Mouse (Mus musculus) stomach, embryonic 16.5 days (tissue): Measurements from ENCODE around the gene Ppia. TPM values are rescaled to one million over a fixed set of nuclear protein-coding genes. Genes with fewer than 3 reads are reported as not detected.
A peak's percentile ranks its signal among the peaks of the same experiment; 100 is the strongest.
"Not testable (repeated sequence)": the region's sequence is repeated elsewhere in the genome, so short reads cannot be mapped to it uniquely, and the experiment has no call there.

Experiments used
- ATAC-seq: fragments of 200-750 bp; cut with Nextera tagmentation; 2 replicates; pipeline ENCODE4 v1.8.0; 2017; ENCODE audit warnings: moderate number of reproducible peaks, moderate TSS enrichment; ENCODE audit not compliant: insufficient read depth, low FRiP score
- H3K27ac ChIP-seq: fragments of 300-500 bp; sonication (generic); 2 replicates; pipeline ENCODE4 v1.5.1; 2014; ENCODE audit warnings: low read length
- H3K27me3 ChIP-seq: fragments of 300-500 bp; sonication (generic); 2 replicates; pipeline ENCODE4 v1.6.1; 2014; ENCODE audit warnings: low read length, control low read depth, mixed read lengths; ENCODE audit not compliant: control insufficient read depth, insufficient read depth
- H3K36me3 ChIP-seq: fragments of 300-500 bp; sonication (generic); 2 replicates; pipeline ENCODE4 v1.6.1; 2014; ENCODE audit warnings: low read length; ENCODE audit not compliant: control insufficient read depth, insufficient read depth
- H3K4me1 ChIP-seq: fragments of 300-500 bp; sonication (generic); 2 replicates; pipeline ENCODE4 v1.6.1; 2014; ENCODE audit warnings: low read length, control low read depth, mixed read lengths; ENCODE audit not compliant: control insufficient read depth, insufficient read depth
- H3K4me2 ChIP-seq: fragments of 300-500 bp; sonication (generic); 2 replicates; pipeline ENCODE4 v1.6.1; 2014; ENCODE audit warnings: low read depth, low read length, mixed read lengths
- H3K4me3 ChIP-seq: fragments of 300-500 bp; sonication (generic); replicated peaks from 2 replicates; pipeline ENCODE4 v1.5.1; 2014; ENCODE audit warnings: mild to moderate bottlenecking, low read length
- H3K9ac ChIP-seq: fragments of 300-500 bp; sonication (generic); 2 replicates; pipeline ENCODE4 v1.6.1; 2014; ENCODE audit warnings: low read length
- H3K9me3 ChIP-seq: fragments of 300-500 bp; sonication (generic); replicated peaks from 2 replicates; pipeline ENCODE4 v1.6.1; 2016; ENCODE audit warnings: low read length, control low read depth; ENCODE audit not compliant: control insufficient read depth
- WGBS: fragments of 180-500 bp; shearing (Covaris S2); extraction: QIAGEN DNeasy Blood & Tissue Kit; methylation state at CpG from one replicate; pipeline ENCODE4 v1.1.7; 2014; 5-methylcytosine and 5-hydroxymethylcytosine counted together
- polyA plus RNA-seq: library from polyadenylated mRNA; unstranded; fragments of >200 nt; fragmentation: Nextera tagmentation; extraction: Ambion mirVana; gene quantifications from 2 replicates; pipeline ENCODE4 v1.2.1, GENCODE M21; 2015

The Ppia gene
- polyA plus RNA-seq, 1 experiment from 2014 or later: 4,955 TPM

GRCm38 (mm10) chr11:6419156-6419555 lies 3.9 kb downstream of the Ppia start:
- H3K9ac ChIP-seq, H3K4me3 ChIP-seq, ATAC-seq, H3K36me3 ChIP-seq, H3K27ac ChIP-seq, H3K9me3 ChIP-seq, H3K27me3 ChIP-seq, H3K4me2 ChIP-seq: not testable (repeated sequence)
- peaks cover 18% of the 10 kb centered on the region for H3K4me1 ChIP-seq
- WGBS: 62% methylated on average over 4 of the region's 4 CpGs

GRCm38 (mm10) chr11:6420283-6420703 lies 5.0 kb downstream of the Ppia start:
- peaks cover 8% of the 10 kb centered on the region; the same call in 1 of the 2 replicates for H3K36me3 ChIP-seq

DNA sequence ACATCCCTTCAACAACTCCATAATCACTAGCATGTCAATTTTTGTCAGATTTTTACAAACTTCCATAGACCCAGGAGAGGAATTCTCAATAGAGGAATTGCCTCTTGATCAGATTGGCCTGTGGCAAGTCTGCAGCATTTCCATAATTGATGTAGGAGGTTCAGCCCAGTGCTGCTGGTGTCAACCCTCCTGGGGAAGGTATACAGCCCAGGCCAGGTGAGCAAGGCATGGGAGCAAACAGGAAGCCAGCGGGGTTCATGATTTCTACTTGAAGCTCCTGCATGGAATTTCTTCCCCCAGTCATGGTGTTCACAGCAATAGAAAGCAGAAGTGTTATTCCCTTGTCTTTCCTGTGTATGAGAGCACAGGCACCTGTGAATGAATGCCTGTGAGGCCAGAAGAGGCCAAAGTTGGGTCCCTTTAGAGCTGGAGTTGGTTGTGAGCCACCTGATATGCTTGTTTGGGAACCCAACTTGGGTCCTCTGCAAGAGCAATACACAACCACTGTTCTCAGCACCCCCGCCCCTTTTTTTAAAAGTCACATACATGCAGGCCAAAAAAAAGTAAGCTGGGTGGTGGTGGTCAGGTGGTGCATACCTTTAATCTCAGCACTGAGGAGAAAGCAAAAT lies 5.6 kb downstream of the Ppia start:
- Histone ChIP-seq H3K27me3 (no peaks in the 10 kb centered on the region), H3K4me3 (no peak overlapping the region), H3K27ac (no peak overlapping the region), H3K4me2 (no peak overlapping the region), H3K9me3 (no peaks in the 10 kb centered on the region), H3K4me1 (peaks cover 12% of the 10 kb centered on the region), H3K36me3 (peaks cover 8% of the 10 kb centered on the region; the same call in 1 of the 2 replicates), H3K9ac (no peak overlapping the region)
- ATAC-seq: no peak
- 66% methylated on average over 2 of the region's 2 CpGs for WGBS

More at GRCm38 (mm10) chr11:6420283-6420703, 5.0 kb downstream of the Ppia start:
- H3K9ac ChIP-seq: no peak overlapping the region
- no peak overlapping the region for H3K4me2 ChIP-seq
- WGBS: 13% methylated on average over 1 of the region's 1 CpGs
- H3K4me3 ChIP-seq: no peak overlapping the region
- peaks cover 12% of the 10 kb centered on the region for H3K4me1 ChIP-seq
- no peaks in the 10 kb centered on the region for H3K27me3 ChIP-seq
- H3K9me3 ChIP-seq: no peaks in the 10 kb centered on the region
- no peak for ATAC-seq
- no peak overlapping the region for H3K27ac ChIP-seq

GRCm38 (mm10) chr11:6430186-6430585 lies 14.9 kb downstream of the Ppia start:
- 91% methylated on average over 7 of the region's 7 CpGs for WGBS
- H3K4me3 ChIP-seq: no peak overlapping the region
- no peak for ATAC-seq

DNA sequence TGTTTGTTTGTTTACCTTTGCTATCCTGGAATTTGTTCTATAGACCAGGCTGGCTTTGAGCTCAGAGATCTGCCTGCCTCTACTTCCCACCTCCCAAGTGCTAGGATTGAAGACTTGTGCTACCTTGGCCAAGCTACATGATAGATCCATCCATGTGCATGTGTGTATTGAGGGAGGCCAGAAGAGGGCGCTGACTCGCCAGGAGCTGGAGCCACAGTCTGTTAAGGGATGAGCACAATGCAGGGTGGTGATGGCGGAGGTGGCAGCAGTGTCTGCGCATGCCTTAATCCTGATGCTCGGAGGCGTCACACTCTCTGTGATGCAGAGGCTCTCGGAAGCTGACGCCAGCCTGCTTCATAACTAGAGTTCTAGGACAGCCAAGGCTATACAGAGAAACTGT lies 21.2 kb downstream of the Ppia start:
- Histone ChIP-seq H3K27ac (no peak overlapping the region), H3K27me3 (no peaks in the 10 kb centered on the region), H3K9me3 (no peaks in the 10 kb centered on the region), H3K4me3 (no peak overlapping the region), H3K36me3 (peaks cover 27% of the 10 kb centered on the region), H3K9ac (no peak overlapping the region), H3K4me1 (no peaks in the 10 kb centered on the region), H3K4me2 (no peak overlapping the region)
- WGBS: 69% methylated on average over 8 of the region's 8 CpGs
- peak; percentile 53; the same call in 1 of the 2 replicates for ATAC-seq

More at GRCm38 (mm10) chr11:6430186-6430585, 14.9 kb downstream of the Ppia start:
- H3K27me3 ChIP-seq: no peaks in the 10 kb centered on the region
- H3K9me3 ChIP-seq: no peaks in the 10 kb centered on the region
- no peak overlapping the region for H3K27ac ChIP-seq
- H3K4me2 ChIP-seq: no peak overlapping the region
- H3K36me3 ChIP-seq: peaks cover 22% of the 10 kb centered on the region
- H3K4me1 ChIP-seq: no peaks in the 10 kb centered on the region
- H3K9ac ChIP-seq: no peak overlapping the region

DNA sequence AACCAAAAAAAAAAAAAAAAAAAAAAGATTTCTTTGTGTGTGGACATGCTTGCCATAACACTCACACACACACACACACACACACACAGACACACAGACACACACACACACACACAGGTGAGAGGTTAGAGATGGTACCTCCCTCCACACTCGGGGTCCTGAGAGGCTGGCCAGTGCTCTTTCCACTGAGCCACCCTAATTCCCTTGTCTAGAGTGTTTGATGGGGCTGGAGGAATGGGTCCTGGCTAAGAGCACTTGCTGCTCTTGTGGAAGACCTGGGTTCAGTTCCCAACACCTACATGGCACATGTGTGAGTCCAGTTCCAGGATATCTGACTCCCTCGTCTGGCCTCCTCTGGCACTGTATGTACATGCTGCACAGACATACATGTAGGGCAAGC lies 22.4 kb downstream of the Ppia start:
- no peaks in the 10 kb centered on the region for H3K27me3 ChIP-seq
- no peaks in the 10 kb centered on the region for H3K4me1 ChIP-seq
- ATAC-seq: no peak
- H3K36me3 ChIP-seq: peaks cover 25% of the 10 kb centered on the region
- H3K9ac ChIP-seq: no peak overlapping the region
- no peaks in the 10 kb centered on the region for H3K9me3 ChIP-seq
- no peak overlapping the region for H3K4me2 ChIP-seq
- whole genome bisulfite sequencing: 76% methylated on average over 2 of the region's 2 CpGs
- H3K27ac ChIP-seq: no peak overlapping the region
- no peak overlapping the region for H3K4me3 ChIP-seq

- no peak for ATAC-seq
- no peak overlapping the region for H3K9ac ChIP-seq
- H3K9me3 ChIP-seq: no peaks in the 10 kb centered on the region
- H3K4me1 ChIP-seq: peaks cover 7% of the 10 kb centered on the region; the same call in 1 of the 2 replicates
- no peak overlapping the region for H3K4me3 ChIP-seq
- H3K4me2 ChIP-seq: no peak overlapping the region
- 89% methylated on average over 4 of the region's 4 CpGs for WGBS
- H3K27me3 ChIP-seq: no peaks in the 10 kb centered on the region
- H3K36me3 ChIP-seq: peaks cover 21% of the 10 kb centered on the region
- H3K27ac ChIP-seq: no peak overlapping the region
These were observed 24.9 kb downstream of the Ppia start for GRCm38 (mm10) chr11:6440171-6440570.

GRCm38 (mm10) chr11:6442566-6442965 lies 27.3 kb downstream of the Ppia start:
- peaks cover 15% of the 10 kb centered on the region for H3K36me3 ChIP-seq
- no peak overlapping the region for H3K4me3 ChIP-seq
- H3K4me1 ChIP-seq: peaks cover 7% of the 10 kb centered on the region; the same call in 1 of the 2 replicates
- no peak for ATAC-seq
- H3K27me3 ChIP-seq: no peaks in the 10 kb centered on the region
- peak overlapping the region; percentile 64; the same call in 1 of the 2 replicates for H3K4me2 ChIP-seq
- no peaks in the 10 kb centered on the region for H3K9me3 ChIP-seq
- no peak overlapping the region for H3K27ac ChIP-seq
- no peak overlapping the region for H3K9ac ChIP-seq
- WGBS: 87% methylated on average over 4 of the region's 4 CpGs

- no peaks in the 10 kb centered on the region for H3K27me3 ChIP-seq
- WGBS: 44% methylated on average over 4 of the region's 4 CpGs
- peaks cover 7% of the 10 kb centered on the region; the same call in 1 of the 2 replicates for H3K4me1 ChIP-seq
- no peaks in the 10 kb centered on the region for H3K9me3 ChIP-seq
- no peak for ATAC-seq
- H3K36me3 ChIP-seq: peaks cover 9% of the 10 kb centered on the region
- peak overlapping the region; percentile 82 for H3K4me3 ChIP-seq
- peak overlapping the region; percentile 89 for H3K9ac ChIP-seq
- H3K27ac ChIP-seq: peak overlapping the region; percentile 94; the same call in 1 of the 2 replicates
- H3K4me2 ChIP-seq: peak overlapping the region; percentile 64
These were observed 27.9 kb downstream of the Ppia start for GRCm38 (mm10) chr11:6443102-6443501.
